Mouse (Mus musculus) cerebellum, postnatal 25 days (tissue): ENCODE measurements around the gene Cfap73.

Source experiments
- DNase-seq, 2 experiments: peaks; one replicate each; pipeline ENCODE4 v3.0.0; 2021; ENCODE audit warnings: mixed read lengths in 2 of 2

The Cfap73 gene

DNA sequence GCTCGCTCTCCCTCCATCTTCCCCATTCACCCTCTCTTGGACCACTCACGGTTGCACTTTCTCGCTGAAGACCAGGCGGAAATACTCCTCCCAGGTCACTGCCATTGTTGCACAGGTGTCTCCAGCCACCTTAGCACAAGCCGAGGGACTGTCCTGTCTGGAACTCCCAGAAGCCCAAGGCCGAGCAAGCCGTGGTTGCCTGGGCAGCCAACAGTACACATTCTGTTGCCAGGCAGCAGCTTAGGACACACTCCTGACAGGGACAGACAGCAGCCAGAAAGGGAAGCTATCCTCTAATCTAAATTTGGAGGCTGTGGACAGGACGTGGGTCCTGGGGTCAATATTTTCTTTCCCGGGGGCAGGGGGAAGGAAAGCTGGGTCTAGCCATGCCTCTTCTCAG is at the start of gene Cfap73:
TSS of gene Cfap73 (minus strand) at position 105 of the 400 bp plus-strand sequence.
- DNase-seq: no peak

- no peak for DNase-seq
Observed at GRCm38 (mm10) chr5:120682982-120683771, 49.1 kb upstream of the Cfap73 start.

DNA sequence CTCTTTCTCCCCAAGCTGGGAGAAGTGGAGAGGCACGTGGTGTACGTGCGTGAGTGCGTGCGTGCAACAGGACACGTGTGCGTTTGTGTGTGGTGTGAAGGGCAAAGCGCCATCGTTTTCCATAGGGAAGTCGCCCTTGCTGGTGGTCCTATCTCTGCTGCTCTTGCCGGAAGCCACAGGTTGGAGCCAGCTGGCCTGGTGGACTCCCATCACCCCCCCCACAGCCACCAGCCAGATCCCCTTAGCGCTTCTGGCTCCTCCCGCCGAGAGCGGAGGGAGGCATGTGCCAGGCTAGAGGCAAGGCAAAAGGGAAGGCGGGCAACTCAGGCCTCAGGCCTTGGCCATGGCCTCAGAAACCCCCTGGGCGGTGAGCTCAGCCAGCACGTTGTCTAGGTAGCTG is 46.9 kb upstream of the Cfap73 start:
- peak in 1 of 2 experiments; percentile 52 for DNase-seq

DNA sequence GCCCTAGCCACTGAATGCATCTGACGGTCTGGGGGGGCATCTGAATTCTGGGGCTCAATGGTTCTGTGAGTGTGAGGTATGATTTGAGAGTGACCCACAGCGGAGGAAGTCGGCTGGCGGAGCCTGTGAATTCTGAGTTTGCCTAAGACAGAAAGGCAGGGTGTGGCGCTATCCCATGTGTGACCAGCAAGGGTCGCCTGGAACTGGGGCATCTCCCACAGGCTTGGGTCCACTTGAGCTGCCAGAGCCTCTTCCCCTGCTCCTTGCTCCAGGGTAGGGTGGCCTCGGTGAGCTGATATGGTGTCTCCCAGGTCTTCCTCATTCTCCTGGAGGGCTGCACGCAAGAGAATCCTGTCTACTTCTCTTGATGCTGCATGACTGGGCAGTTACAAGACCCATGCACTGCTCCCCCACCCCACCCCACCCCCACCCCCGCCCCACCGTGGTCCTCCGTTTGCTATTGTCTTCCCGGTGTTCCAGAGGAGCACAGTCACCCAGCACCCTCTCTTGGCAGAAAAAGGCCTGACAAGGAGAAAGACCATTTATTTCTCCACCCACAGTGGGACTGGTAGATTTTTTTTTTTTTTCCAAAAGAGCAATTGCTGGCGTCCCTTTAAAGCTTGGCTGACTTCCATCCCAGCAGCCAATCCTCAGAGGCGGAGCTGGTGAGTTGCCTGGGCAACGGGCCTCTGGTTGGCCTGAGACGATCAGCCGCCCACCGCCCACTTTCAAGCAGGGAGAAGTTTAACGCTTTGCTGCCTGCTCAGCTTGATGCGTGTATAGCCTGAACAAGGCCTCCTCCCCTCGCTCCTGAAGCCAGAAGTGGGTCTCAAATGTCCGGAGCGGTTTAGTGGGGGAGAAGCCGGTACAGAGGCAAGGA is 45.9 kb upstream of the Cfap73 start:
- DNase-seq: peak; percentile 73 to 83

- no peak for DNase-seq
Observed at GRCm38 (mm10) chr5:120677516-120677915, 43.5 kb upstream of the Cfap73 start.

DNA sequence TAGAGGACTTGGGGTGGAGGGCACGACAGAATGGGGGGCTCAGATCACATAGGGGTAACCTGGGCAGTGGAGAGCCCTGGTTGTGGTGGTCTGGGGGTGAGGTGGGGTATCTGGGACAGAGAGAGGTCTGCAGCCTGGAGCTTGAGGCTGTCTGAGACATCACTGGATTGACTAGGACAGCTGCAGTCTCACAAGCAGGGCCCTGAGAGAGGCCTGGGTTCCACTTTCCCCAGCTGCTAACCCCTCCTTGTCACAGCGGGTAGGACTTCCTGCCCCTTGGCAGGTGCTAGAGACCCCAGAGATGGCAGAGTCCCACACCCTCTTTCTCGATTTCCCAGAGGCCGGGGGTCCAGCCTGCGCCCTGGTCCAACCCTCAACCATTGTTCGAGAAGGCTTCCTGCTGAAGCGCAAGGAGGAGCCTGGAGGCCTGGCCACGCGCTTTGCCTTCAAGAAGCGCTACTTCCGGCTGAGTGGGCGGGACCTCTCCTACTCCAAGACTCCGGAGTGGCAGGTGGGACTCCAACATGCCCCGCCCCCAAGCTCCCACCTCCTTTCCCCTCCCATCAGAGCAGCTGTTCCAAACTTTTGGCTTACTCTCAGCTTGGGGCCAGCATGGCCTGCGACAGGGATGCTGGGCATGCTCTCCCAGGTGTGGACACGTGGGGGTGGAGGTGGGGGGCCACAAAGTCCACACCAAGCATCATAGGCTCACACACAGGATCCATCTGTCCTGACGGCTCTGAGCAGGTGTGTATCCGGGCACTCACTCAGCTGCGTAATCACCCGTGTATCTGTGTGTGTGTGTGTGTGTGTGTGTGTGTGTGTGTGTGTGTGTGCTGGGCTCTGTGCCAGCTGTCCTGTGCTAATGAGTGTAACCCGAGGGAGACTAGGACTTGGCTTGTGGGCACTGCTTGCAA is 40.5 kb upstream of the Cfap73 start:
- DNase-seq: no peak

DNA sequence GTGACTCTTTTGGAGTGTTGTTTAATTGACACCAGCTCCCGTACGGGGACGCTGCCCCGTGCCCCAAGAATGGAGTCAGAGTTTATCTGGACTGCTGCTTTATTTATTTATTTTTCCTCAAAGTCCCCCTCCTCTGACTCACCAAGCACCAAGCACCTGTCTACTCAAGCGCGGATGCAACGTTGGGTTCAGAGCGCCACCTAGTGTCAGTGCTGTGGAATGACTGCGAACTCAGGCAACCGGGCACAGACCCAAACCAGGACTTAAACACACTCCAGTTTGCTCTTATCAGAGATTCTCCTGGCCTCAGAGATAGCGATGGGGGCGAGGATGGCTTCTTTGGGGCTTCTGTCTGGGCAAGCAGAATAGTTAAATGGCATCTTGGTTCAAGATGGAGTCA is 39.6 kb upstream of the Cfap73 start:
- peak; percentile 81 to 86 for DNase-seq

DNA sequence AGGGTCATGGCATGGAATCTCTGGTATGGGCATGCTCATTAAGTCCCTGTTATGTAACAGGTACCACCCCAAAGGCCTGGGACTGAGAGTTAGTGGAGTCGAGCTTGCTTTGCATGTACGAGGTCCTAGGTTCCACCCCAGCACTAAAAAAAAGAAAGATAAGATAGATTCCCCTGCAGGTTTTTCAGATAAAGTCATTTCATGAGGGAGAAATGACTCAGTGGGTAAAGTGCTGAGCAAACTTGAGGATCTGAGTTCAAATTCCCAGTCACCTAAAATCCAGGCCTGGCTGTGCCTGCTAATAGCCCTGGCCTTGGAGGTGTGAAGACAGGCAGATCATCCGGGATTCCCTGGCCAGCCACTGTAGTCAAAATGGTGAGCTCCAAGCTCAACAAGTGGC is 37.8 kb upstream of the Cfap73 start:
- DNase-seq: no peak

DNA sequence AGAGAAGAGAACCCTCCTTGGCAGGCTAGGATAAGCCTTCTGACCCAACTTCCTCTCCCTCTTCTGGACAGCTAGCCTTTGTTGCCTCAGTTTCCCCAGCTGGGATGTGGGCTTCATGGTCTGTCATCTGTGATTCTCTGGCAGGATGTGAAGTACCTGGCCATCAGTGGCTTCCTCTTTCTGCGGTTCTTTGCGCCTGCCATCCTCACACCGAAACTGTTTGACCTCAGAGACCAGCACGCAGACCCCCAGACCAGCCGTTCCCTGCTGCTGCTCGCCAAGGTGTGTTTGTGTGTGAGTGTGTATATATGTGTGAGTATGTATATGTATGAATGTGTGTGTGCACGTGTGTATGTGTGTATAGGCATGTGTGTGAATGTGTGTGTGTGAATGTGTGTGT is 36.1 kb upstream of the Cfap73 start:
- DNase-seq: no peak

GRCm38 (mm10) chr5:120668761-120669160 is 34.7 kb upstream of the Cfap73 start:
- no peak for DNase-seq

GRCm38 (mm10) chr5:120664888-120665287 is 30.9 kb upstream of the Cfap73 start:
- DNase-seq: peak in 1 of 2 experiments; percentile 44

DNA sequence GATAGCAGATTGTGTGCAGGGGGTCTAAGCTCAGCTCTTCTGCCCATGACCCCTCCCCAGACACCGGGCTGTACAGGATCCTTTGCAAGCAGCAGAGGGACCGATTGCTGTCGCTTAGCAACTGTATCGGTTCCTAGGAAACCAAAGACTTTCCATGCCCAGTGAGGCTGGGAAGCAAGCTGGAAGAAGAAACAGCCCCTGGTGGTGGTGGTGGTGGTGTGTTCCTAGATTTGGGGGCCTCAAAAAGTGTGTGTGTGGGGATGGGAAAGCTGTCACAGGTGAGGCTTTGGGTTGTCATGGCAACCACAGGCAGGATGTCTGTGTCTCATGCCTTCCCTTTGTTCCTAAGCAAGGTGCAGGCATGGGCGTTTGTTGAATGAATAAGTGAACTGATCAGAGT is 26.8 kb upstream of the Cfap73 start:
- no peak for DNase-seq

- DNase-seq: no peak
Observed at GRCm38 (mm10) chr5:120656281-120656751, 22.3 kb upstream of the Cfap73 start.

- DNase-seq: peak; percentile 38 to 62
Observed at GRCm38 (mm10) chr5:120653873-120654272, 19.8 kb upstream of the Cfap73 start.

GRCm38 (mm10) chr5:120652915-120653701 is 19.1 kb upstream of the Cfap73 start:
- peak; percentile 58 to 72 for DNase-seq

DNA sequence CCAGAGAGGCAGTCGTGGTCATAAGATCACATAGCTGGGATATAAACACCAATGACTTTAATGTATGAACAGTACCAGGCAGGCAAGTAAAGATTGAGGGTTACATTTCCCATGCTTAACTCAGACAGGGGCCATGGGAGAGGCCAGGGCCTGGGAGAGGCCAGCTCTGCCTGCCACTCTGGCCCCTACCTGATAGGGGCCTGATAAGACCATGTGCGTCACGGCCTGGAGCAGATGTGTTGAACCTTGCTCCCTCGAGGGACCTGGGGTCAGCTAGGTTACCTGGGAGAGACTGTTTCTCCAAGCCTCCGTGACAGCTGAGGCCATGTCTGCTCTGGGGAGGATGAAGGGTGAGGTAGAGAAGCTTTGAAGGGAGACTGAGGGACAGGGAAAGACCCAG is 17.2 kb upstream of the Cfap73 start:
- DNase-seq: no peak

DNA sequence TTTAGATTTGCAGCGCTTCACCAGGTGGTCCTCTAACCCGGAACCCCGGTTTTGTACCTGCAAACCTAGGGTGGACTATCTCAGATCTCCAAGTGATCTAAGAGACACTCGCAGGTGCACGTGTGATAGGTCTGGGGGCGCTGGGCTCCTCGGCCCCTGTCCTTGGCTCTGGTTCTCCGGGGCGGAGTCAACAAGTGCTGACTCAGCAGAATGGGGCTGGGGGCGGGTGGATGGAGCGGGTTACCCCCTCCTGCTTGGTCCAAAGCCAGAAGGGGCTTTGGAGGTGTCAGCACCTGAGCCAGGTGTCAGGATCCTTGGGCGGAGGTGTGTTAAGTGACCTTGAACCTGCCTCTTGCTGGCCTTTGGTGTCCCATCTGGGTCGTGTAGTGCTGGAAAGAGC is 15.9 kb upstream of the Cfap73 start:
- peak in 1 of 2 experiments; percentile 34 for DNase-seq

GRCm38 (mm10) chr5:120649374-120649933 is 15.4 kb upstream of the Cfap73 start:
- peak; percentile 38 to 50 for DNase-seq

GRCm38 (mm10) chr5:120648569-120649373 is 14.7 kb upstream of the Cfap73 start, which contains the start of gene Rasal1:
Rasal1 (plus strand) TSS chr5:120648812.
- DNase-seq: peak; percentile 72 to 80

DNA sequence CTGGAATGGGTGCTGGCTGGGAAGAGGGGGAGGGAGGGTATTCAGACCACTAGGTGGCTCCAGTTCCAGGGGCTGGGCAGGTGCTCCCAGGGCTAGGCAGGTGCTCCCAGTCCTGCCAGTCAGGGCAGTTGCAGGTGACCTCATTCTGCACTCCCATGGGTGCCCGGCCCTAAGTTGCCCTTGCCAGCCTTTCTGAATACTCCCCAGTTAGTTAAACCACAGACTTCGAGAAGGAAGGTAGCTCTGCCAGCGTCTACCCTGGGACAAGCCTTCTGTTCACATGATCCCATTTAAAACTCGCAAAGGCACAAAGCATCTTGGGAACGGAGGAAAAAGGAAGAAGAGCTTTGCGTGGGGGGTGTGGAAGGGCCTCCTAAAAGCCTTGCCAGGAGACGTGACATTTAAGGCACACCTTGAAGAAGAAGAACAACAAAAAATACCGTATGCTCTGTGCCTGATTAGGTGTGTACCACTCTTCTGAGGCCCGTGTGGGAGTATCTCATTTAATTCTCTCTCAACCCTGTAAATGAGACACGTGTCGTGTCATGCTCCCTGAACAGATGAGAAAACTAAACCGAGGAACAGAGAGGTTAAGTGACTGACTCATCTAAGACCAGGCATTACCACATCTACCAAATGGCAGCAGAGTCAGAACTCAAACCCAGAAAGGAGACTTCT is 13.9 kb upstream of the Cfap73 start:
- DNase-seq: peak; percentile 40
